In the genomic region with DNA sequence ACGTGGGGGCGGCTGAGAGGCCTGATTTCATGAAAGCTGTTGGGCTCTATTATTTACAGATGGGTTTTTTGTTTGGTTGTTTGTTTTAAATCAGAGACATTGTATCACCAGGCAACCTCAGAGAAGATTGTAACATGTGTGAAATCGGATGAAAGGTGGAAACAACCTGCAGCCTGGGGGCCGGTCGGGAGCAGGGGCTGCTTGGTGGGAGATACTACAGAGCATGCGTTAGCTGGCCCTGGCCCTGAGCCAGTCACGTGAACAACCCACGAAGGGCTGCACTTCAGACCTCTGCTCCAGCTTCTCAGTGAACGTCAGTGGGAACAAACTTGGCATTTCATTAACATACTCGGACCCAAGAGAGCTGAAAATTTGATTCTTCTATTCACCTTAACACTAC, we compare ENCODE assay signal across 17 mouse cellular contexts.
A peak's percentile ranks its signal among the peaks of the same experiment; 100 is the strongest.
DNase-seq lines count a peak whose midpoint lies in the region; ATAC-seq and TF ChIP-seq lines count a peak whose summit lies in the region.
"Had no signal": no experiment of that assay in that cellular context is flagged by ENCODE, and none has a peak within 500 bp of the region (broad histone marks: within the 10 kb centered on the region; RNA-seq: fewer than 3 reads in every experiment).

No protein-coding gene starts in this region.

- peaks cover 20% of the 10 kb centered on the region for H3K4me1 ChIP-seq in heart, embryonic 10.5 days
- peaks cover 14% of the 10 kb centered on the region for H3K4me1 ChIP-seq in kidney, postnatal 0 days (replicated peaks; ENCODE audit: insufficient read depth, low read length)

- H3K27ac ChIP-seq in heart, embryonic 10.5 days = no peak overlapping the region
- H3K27ac ChIP-seq in kidney, postnatal 0 days = peak overlapping the region; percentile 1; the same call in 1 of the 2 replicates
- H3K27ac ChIP-seq: embryonic facial prominence, embryonic 10.5 days; forebrain, embryonic 13.5 days; heart, embryonic 13.5 days; hindbrain, embryonic 15.5 days had no signal

- no peak for ATAC-seq in kidney, postnatal 0 days (replicated peaks; ENCODE audit: low FRiP score, low read depth)
- ATAC-seq: activated CD4-positive, CD25-positive, alpha-beta regulatory T cell, adult 4 months; forebrain, embryonic 13.5 days; forebrain, postnatal 0 days; Patski had no signal

- no peak overlapping the region for H3K4me3 ChIP-seq in heart, embryonic 10.5 days
- no peak overlapping the region for H3K4me3 ChIP-seq in kidney, postnatal 0 days (replicated peaks; ENCODE audit: low read depth, low read length)
- H3K4me3 ChIP-seq: embryonic facial prominence, embryonic 10.5 days; forebrain, embryonic 13.5 days; heart, embryonic 13.5 days; hindbrain, embryonic 15.5 days had no signal

- H3K9ac ChIP-seq in kidney, postnatal 0 days (ENCODE audit: low read depth, low read length) = no peak overlapping the region
- H3K9ac ChIP-seq: forebrain, embryonic 13.5 days; forebrain, postnatal 0 days; heart, embryonic 13.5 days; hindbrain, embryonic 15.5 days had no signal

- H3K9me3 ChIP-seq in heart, embryonic 10.5 days = no peaks in the 10 kb centered on the region
- H3K9me3 ChIP-seq in kidney, postnatal 0 days (replicated peaks; ENCODE audit: low read length) = no peaks in the 10 kb centered on the region
- H3K9me3 ChIP-seq: embryonic facial prominence, embryonic 10.5 days; forebrain, embryonic 13.5 days; heart, embryonic 13.5 days; hindbrain, embryonic 15.5 days had no signal

- 76% methylated on average over 10 of the region's 10 CpGs for WGBS in heart, embryonic 10.5 days
- WGBS in kidney, postnatal 0 days = 74% methylated on average over 10 of the region's 10 CpGs

- TF ChIP-seq CTCF in kidney, postnatal 0 days (IDR thresholded peaks at IDR 0.05; ENCODE audit: low read depth) = no peak

- no peaks in the 10 kb centered on the region for H3K27me3 ChIP-seq in heart, embryonic 10.5 days (ENCODE audit: insufficient read depth, poor library complexity, severe bottlenecking)
- no peaks in the 10 kb centered on the region for H3K27me3 ChIP-seq in kidney, postnatal 0 days (ENCODE audit: insufficient read depth, low read length)
- H3K27me3 ChIP-seq: CH12.LX; forebrain, embryonic 13.5 days; heart, embryonic 13.5 days; hindbrain, embryonic 15.5 days; Patski had no signal

- no peaks in the 10 kb centered on the region for H3K36me3 ChIP-seq in heart, embryonic 10.5 days
- H3K36me3 ChIP-seq in kidney, postnatal 0 days (ENCODE audit: insufficient read depth, low read length) = no peaks in the 10 kb centered on the region
- H3K36me3 ChIP-seq: embryonic facial prominence, embryonic 10.5 days; heart, embryonic 13.5 days; hindbrain, embryonic 15.5 days had no signal

- DNase-seq in heart, embryonic 10.5 days (ENCODE audit: low spot score) = peak; percentile 65
- no peak for DNase-seq in heart, adult 8-10 months (ENCODE audit: low spot score)
- DNase-seq in kidney, postnatal 0 days (ENCODE audit: low spot score) = no peak
- no peak for DNase-seq in kidney, adult 18-20 months
- DNase-seq in kidney, postnatal 25 days = peak; percentile 74 to 85
- no peak for DNase-seq in adipocyte (ENCODE audit: low spot score)
- DNase-seq: adrenal gland, adult 8-10 months; cerebellum, adult 2 months; gastrocnemius, postnatal 25 days had no signal

- H3K4me2 ChIP-seq in kidney, postnatal 0 days (ENCODE audit: low read length) = no peak overlapping the region
- H3K4me2 ChIP-seq: forebrain, embryonic 13.5 days; heart, embryonic 13.5 days; hindbrain, embryonic 15.5 days had no signal

Comparison
In these comparisons a context has a peak if more than half of its experiments do, and no peak if none do; other contexts are left out.
1. DNase-seq: peak in heart, embryonic 10.5 days (single experiment) and kidney, postnatal 25 days (2 of 2); none in heart, adult 8-10 months (single experiment), kidney, postnatal 0 days (single experiment), kidney, adult 18-20 months (single experiment) and adipocyte (single experiment).